Mouse (Mus musculus): Measurements from ENCODE around the gene Phyhipl.
A peak's percentile ranks its signal among the peaks of the same experiment; 100 is the strongest.

Phyhipl gene

DNA sequence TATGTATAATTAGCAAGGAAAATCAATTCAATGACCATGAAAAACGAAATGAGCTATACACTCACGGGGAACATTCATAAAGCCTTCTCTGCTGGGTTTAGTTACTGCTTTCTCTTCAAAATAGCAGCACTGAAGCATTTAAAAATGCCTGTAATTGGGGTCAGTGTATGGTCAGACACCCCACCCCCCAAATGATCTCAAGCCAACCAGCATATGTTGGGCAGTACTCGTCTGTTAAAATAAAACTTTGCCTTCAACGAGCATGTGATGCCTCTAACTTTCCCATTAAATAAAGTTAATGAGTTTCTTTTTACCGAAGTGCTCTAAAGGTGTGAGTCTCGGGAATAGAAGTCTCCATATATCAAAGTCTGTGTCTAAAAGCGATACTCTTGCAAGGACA is at the start of gene Phyhipl:
Gene Phyhipl (minus strand): TSS at position 138 of the 400 bp plus-strand sequence.
- no peak for DNase-seq

DNA sequence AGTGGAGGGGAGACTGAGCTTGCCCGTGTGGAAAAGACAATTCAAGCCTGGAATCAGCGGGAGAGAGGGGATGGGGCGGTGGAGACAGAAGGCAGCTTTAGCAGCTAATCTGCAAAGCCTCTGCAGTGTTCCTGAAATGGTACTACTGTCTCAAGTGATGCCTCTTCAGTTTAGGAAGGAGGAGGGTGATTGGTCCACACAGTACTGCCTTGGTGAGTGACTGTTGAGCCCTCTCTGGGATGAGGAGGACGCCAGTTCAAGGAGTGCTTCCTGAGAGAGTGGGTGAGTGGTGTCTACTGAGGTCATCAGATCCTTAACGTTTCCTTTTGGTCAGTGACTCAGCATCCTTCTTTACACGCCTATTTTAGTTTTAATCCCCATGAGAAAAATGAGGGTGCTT is 47.4 kb upstream of the Phyhipl start:
- DNase-seq, result no peak

DNA sequence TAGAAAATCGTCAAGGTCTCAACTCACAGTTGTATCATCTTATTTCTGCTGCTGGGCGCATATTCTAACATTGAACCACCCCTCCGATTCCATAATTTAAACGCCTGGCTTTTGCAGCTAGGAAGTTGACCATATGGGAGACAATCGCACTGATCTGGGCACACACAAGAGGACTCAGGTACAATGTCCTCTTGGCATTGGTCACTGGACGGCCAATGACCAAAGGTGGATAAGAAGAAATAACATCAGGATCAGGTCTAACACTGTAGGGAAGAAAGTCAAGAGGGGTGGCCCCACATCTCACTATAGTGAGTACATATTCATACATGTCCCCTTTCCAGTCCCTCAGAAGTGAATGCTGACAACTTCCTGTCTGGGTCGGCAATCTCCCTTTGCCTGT is 43.8 kb upstream of the Phyhipl start:
- no peak for DNase-seq

DNA sequence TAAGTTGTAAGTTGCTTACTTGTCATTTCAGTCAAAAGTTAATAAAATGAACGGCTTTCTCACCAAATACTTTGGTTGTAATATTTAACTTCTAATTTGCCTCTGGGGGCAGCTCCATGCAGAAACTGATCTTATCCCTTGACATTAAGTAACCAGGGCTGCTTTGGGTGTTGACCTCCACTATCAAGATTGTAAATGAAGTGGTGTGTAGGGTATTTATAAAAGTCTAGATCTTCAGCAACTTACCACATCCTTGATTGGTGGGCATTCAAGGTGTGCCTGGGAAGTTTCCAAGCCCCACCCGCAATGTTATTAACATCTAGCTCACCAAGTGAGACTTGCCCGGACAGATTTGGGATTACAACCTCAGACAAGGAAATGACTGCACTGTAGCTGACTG is 42.2 kb upstream of the Phyhipl start:
- no peak for DNase-seq

DNA sequence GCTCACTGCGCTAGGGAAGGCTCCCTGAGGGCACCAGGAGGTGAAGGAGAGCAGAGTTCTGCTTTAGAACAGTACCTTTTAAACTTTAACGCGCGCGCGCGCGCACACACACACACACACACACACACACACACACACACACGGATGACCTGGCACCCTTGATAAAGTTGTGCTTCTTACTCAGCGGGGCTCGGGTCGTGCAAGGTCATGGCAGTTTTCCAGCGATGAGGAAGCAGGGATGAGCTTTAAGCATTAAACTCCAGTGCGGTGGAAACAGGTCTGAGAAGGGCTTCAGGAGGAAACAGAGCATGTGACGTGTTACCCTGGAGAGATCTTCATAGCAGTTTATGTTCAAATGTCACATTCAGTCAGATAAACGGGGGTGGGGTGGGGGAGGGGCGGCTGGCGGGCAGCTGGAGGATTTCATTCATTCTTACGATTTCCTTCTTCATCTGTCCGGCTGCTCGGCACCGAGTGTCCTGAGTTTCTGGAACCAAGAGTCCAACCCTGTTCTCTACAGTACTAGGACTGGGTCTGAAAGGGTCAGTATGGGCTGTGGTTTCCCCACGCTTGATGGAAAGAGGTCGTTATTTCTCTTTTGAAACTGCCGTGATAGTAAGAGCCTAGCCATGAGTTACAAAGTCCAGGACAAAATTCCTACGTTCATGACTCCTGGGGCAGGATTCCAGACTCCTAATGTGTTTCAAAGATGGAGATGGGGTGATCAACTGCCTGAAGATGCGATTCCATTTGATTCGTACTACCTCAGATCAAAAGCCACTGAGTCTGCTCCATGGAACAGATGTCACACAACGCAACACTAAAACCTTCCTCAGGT is 41.2 kb upstream of the Phyhipl start:
- no peak for DNase-seq

DNA sequence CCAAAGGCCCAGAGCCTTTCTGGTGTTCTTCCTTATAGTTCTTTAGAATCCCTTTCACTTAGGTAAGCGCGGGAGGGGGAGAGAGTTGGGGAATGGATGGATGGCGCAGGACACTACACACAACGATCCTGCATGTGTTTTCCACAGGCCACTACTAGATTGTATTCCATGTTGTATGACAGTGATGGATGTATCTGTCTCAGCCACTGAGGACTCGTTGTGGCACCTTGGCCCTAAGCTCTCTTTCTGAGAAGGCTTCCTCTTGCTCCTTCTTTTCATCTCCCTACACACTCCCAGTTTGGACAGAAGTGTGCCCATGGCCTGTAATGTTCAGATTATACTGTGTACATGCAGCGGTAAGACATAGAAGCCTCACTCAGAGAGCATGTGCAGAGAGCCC is 33.6 kb upstream of the Phyhipl start:
- no peak for DNase-seq

DNA sequence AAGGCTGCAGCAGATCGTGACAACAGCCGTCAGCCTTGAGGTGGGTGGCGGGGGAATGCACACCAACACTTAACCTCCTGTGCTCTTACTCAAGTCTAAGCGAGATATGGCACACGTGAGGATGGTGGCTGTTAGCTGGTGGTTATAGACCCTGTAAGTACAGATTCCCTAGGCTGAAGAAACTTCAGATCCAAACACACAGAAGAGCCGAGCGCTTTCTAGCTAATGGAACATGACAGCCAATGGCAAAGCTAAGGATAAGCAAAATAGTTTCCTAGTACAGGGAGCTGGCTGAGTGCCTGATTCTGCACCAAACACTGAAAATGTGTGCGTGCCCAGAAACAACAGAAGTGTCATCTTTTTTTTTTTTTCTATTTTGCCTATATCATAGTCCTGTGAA is 33.1 kb upstream of the Phyhipl start:
- DNase-seq, result peak in 1 of 2 experiments; percentile 21

DNA sequence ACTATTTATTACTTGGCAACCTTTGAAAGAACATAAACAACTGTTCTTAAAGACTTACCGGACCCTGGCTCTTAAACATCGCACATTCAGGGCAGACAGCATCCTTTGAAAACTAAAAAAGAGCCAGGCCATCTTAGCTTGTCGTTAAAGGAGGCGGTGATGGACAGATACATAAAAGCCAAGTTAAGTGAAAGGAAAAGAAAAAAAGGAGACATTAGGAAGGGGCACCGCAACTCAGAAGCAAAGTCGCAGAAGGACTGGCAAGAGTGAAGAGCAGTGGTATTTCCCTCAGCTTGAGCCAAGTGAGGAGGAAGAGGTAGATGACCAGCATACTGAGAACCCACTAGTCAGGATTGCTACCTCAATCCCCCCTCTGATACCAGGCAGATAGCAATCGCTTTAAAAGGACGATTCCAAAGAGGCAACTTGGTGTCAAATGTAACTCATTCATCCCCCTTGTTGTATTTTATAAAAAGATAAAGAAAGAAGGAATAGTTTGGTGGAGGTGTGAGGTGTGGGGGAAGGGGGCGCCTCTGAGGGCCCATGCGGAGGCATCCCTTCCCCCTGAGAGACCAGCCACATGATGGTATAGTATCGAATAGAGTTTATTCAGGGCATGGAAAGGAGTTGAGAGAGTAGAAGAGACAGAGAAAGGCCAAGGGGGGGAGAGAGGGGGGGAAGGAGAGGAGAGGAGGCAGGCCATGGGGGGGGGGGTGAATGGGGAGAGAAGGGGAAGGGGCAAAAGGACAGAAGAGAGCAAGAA is 31.4 kb upstream of the Phyhipl start:
- DNase-seq, result no peak

DNA sequence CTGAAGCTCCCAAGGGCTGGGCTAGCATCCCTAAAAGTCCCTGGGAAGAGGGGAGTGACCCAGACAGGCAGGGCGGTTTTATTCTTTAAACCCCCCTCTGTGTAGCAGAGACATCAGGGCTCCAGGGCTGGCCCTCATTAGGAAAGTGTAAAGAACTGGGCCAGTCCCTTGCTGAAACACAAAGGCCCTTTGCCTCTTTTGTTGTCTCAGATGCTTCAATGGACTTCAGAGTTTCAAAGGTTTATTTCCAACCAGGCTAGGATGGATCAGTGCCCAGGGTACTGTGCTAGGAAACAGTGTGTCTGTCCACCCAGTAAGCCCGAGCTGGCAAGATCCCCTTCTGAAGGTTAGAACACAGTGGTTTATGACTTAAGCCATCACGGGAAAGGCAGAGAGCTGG is 30.7 kb upstream of the Phyhipl start:
- no peak for DNase-seq

DNA sequence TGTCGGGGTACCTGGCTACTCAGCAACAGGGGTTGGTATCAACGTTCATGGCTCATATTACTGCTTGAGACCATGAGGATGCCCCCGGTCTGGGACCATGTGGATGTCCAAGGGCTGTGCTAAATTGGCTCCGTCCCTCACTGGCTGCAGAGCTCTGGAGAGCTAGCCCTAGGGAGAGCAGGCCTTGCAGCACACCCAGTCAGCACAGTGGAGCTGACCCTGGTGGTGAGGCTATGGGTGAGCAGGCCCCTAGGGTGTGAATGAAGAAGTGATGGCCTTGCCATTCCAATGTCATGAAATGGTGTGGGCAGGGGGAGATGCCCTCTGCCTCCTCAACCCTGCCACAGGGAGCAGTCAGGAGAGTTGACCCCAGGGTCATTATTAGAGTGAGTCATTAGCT is 27.7 kb upstream of the Phyhipl start:
- DNase-seq, result no peak

DNA sequence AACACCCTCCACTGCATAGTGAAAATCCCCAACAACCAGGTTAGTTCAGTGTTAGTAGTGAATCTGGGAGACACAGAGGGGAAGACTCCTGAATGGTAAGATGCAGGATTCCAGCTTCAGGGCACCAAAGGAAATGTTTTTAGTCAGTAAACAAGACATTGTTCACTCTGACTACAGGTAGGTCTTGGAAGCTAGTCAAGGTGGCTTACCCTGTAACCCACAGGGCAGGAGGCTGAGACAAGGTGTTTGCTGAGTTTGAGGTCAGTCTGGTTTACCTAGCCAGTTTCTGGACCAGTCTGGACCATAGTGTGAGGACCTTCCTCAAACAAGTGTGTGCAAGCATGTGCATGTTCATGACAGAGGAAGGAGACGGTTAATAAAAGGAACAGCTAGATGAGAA is 22.2 kb upstream of the Phyhipl start:
- DNase-seq, result no peak

DNA sequence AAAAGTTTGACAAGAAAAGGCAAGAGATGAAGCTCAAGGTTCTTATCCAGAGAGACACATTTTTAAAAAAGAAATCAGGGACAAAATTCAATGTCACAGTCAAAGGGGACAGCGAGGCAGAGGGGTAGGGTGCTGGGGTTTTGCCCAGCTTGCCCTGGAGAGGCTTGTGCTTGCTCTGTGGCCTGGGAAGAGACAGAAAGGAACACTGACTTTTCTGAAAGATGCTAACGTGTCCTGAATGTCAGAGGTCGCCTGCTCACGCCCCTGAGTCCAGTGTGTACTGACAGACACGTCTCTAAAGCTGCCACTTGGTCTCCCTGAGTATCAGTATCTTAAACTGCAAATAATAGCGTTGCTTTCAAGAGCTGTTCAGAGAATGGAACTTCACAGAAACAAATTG is 507 bp upstream of the Phyhipl start:
- DNase-seq, result no peak

DNA sequence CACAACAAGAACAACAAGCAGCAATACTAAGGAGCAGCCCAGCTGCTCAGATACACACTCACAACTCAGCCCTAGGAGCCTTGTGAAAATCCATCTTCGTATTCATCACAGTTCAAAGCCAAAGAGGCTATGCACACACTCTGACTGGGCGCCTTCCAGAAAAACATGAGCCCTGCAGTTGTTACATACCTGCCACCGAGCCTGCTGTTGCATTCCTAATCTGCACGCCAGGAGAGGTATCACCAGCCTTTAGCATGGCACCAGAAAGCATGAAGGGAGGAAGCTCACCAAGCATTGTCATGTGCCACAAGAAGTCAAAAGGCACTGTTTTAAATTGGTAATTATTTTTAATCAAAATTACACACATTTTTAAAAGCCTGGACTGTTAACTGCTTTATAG is 1.1 kb downstream of the Phyhipl start:
- DNase-seq, result no peak

DNA sequence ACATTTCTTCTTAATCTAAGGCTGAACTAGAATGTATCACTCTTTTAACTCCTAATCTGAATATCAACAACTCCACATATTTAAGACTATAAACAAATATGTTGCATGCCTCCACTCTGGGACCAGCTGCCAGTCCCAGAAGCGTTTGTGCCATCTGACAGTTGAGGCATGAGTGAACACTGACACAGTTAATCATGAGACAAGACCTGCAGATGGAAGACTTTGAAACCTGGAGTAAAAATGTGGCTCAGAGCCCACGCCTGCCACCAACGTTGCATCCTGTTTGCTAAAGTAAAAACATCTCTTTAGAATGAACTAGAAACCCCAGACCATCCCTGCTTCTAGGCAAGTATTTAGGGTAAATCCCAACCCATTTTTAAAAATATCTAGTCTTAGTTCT is 1.6 kb downstream of the Phyhipl start:
- DNase-seq, result no peak

DNA sequence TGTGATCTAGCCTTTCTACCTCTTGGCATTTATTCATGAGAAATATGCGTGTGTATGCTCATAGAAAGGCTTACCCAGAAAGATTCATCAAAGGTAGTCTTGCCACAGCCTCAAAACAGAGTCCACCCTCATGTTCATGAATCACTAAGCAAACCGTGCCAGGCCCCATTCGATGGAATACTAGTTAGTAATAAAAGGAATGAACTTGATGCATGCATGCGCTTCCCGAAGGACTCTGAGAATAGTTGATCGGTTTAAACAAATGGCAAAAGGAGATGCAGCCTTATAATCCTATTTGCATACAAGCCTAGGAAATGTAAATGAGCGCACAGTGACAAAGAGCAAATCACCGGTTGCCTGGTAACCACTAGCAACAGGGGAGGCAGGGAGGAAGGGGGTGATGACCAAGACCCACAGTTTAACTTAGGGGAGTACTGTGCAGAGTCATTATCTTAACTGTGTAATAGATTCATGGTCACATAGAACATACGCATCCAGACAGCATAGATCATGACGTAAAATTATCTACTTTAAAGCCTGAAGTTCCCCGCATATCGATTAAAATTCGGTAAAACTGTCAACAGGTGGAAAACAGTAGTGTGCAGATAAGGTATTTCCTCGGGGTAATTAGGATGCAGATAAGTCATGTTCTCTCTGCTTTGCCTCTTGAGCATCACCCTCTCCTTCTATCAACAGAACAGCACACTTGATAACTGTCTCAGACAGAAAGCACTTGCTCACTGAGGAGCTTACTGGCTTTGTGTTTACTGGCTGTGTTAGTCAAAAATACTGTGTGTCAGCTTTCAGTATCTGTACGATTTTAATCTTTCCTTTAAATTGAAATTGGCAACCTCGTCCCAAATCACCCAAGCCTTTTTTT is 3.8 kb downstream of the Phyhipl start:
- DNase-seq, result no peak

DNA sequence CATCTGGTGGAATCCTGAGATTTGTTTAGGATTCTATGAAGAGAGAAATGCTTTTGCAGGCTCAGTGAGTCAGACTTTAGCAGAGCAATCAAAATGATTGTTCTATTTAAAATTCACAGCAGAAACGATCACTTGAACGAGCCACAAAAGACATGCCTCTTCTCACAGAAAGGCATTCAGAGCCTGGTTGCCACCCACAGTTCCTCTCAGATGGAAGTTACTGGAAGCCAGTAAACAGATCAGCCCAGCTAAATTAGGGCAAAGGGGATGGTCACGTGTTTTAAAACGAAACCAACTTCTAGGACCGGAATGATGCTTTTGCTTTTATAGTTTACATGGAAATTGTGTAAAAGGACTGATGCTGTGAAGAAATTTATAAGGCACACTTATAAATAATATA is 6.9 kb downstream of the Phyhipl start:
- DNase-seq, result no peak

DNA sequence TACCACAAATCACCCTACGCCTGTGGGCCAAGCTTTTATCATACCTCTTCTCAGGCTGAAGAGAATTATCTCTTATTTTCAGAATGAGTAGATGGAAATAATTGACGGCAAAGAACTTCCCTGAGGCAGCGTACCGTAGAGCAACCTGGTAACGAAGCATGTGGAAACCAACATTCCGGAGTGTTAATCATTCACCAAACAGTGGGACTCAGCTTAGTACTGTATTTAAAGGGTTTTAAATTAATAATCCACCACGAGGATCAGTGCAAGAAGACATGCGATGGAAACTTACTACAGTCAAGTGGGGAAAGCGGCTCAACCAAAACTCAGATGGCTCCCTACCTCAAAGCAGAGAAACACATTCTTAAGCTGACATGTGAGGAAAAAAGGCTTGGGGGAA is 12.6 kb downstream of the Phyhipl start:
- no peak for DNase-seq

DNA sequence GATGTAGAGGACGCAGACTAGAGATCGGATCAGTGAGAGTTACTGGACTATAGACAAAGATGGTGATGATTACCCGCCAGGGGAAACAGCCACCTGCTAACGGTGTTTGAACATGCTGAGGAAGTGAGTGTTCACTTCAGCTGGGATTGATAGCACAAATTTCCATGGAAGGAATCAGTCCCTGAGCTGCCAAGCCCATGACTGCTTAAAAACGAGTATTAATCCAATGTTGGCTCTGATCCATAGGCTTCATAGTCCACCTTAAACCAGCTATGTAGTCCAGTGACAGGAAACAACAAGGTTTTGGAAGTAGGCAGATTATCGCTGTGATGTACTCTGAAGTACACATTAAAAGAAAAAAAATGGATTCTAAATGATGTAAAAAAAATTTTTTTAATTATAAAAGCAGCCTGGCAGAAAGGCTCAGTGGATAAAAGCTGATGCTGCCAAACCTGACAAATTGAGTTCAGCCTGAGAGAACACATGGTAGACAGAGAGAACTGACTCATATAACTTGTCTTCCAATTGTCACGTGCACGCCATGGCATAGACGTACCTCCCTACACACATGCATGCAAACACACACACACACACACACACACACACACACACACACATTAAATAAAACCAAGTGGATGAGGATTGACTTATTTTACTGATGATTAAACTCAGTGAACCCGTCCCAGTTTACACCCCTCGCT is 14.7 kb downstream of the Phyhipl start:
- no peak for DNase-seq

DNA sequence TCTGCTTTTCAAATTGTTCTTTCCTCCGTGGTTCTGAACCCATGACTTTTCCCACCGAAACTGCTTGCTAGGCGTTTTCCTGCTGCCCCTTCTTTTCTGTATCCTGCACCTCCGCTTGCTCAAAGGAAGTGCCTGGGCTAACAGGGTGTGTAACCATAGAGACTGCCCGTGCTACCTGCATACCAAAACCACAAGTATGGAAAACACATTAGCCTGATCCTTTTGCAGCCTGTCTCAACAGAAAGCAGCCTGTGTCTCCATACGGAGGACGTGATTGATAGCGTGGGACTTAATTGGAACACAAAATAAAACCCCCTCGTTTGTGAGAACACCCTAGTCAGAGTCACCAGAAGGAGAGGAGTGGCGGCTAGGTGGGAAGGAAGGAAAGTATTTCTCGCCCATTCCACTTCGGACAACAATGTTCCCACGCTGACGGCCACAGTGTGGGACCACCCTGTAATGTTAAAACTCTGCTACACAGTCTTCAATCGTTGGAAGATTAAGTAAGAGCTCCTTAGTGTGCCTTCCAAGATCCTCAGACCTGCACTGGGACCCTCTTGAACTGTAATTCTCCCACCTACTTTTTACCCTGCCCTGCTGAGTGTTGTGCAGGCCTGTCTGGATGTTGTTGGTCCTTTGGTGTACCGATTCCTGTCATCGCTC is 15.6 kb downstream of the Phyhipl start:
- DNase-seq, result no peak

DNA sequence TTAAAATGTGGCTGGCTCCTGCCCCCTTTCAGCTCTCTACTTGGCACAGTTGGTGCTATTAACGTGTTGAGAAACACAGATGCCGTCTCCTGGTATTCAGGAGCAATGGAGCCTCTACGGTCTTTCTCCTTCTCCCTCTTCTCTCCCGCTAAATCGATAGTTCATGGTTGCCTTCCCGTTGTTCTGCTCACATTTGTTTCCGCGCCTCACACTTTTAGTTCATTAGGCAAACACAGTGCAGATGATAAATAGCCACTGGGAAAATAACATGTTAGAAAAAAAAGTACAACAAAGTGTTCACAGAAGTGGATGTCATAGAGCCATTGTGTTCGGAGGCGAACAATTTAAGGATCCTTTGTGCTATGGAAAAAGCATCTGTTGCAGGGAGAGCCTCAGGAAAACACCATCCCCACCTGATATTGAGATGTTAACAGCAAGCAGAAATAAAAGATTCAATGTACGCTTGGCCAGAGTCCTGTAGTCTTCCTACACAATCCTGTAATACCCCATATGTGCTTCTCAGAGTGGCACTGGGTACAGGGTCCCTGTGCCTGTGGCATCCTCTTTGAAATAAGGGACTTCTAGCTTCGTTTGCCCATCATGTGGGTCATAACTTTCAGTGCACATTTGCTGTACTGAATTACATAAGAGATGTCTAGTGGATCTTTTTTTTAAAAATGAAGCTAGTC is 18.0 kb downstream of the Phyhipl start:
- no peak for DNase-seq

DNA sequence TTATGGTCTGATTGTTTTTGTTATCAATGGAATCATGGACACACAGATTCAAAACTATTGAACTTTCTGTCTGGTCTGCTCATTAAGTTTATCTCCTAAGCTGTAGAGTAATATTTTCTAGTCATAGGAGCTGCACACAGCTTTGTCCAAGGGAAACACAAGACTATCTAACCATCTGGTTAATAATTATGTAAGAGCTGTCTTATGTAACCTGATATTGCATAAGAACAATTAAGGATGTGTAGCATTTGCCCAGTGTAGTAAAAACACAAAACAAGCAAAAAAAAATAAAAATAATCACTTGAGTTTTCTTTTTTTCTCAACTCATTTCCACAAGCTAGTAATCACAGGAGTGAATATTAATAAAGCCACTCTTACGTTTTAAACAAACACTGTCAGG is 20.5 kb downstream of the Phyhipl start:
- no peak for DNase-seq

DNA sequence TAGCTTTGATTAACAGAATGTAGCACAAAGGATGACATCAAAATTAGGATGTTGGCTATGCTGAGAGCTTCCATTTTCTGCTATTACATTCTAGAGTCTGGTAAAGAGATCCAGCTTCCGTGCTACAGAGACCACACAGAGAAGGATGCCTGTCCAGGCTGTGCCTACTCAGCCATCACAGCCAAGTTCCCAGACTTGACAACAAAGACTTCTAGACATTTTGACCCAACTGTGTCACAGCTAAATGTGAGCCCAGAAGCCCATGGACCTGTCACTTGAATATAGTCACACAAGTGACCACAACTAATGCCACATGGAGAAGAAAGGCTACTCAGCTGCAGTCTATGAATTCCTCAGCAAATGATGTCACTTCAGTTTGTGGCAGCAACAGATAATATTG is 24.6 kb downstream of the Phyhipl start:
- no peak for DNase-seq

Measured in lung, postnatal 4 days (tissue).